Mouse (Mus musculus) myocyte (in vitro differentiated cells): ENCODE data around the gene Ino80b. TPM values are rescaled to one million over a fixed set of nuclear protein-coding genes. Genes with fewer than 3 reads are reported as not detected.

Experiments used
- H3K27me3 ChIP-seq: one replicate; pipeline ENCODE4 v1.6.1; 2011; ENCODE audit not compliant: control insufficient read depth, insufficient read depth, insufficient read length
- H3K36me3 ChIP-seq: one replicate; pipeline ENCODE4 v1.6.1; 2011; ENCODE audit not compliant: control insufficient read depth, insufficient read depth
- H3K4me2 ChIP-seq: one replicate; pipeline ENCODE4 v1.6.1; 2011; ENCODE audit warnings: low read depth, control low read depth
- H3K4me3 ChIP-seq: one replicate; pipeline ENCODE4 v1.5.1; 2011; ENCODE audit warnings: mild to moderate bottlenecking, control low read depth, moderate library complexity
- H3K79me2 ChIP-seq: one replicate; pipeline ENCODE4 v1.6.1; 2011; ENCODE audit not compliant: control insufficient read depth, insufficient read depth
- H3ac ChIP-seq: one replicate; pipeline ENCODE4 v1.6.1; 2011; ENCODE audit not compliant: control insufficient read depth, insufficient read length
- CEBPB ChIP-seq: IDR thresholded peaks from 2 replicates; pipeline ENCODE4 v1.6.1; 2011; ENCODE audit warnings: mild to moderate bottlenecking, moderate library complexity; ENCODE audit not compliant: poor library complexity, insufficient read depth, severe bottlenecking
- E2F4 ChIP-seq: IDR thresholded peaks from one replicate; pipeline ENCODE4 v1.6.1; 2011; ENCODE audit warnings: mild to moderate bottlenecking, control low read depth, moderate library complexity; ENCODE audit not compliant: insufficient read depth
- MAX ChIP-seq: IDR thresholded peaks from one replicate; pipeline ENCODE4 v1.6.1; 2011; ENCODE audit warnings: low read depth, mild to moderate bottlenecking, control low read depth
- MYOD1 ChIP-seq, 3 experiments: IDR thresholded peaks; one replicate each; pipeline ENCODE4 v1.6.1; 2011; ENCODE audit warnings: control low read depth in 2 of 3, low read depth in 2 of 3, mild to moderate bottlenecking in 2 of 3, moderate library complexity in 1 of 3; ENCODE audit not compliant: insufficient read length in 2 of 3, control insufficient read depth in 1 of 3
- MYOG ChIP-seq, 3 experiments: IDR thresholded peaks; one replicate each; pipeline ENCODE4 v1.6.1; 2011; ENCODE audit warnings: control low read depth in 2 of 3, low read depth in 2 of 3, mild to moderate bottlenecking in 2 of 3; ENCODE audit not compliant: insufficient read length in 2 of 3, control insufficient read depth in 1 of 3, insufficient read depth in 1 of 3
- POLR2A ChIP-seq: IDR thresholded peaks from one replicate; pipeline ENCODE4 v1.6.1; 2011; ENCODE audit warnings: low read depth, mild to moderate bottlenecking, control low read depth, moderate library complexity; ENCODE audit not compliant: insufficient read length
- POLR2AphosphoS2 ChIP-seq: IDR thresholded peaks from one replicate; pipeline ENCODE4 v1.6.1; 2011; ENCODE audit warnings: low read depth, control low read depth; ENCODE audit not compliant: insufficient read length
- REST ChIP-seq: IDR thresholded peaks from one replicate; pipeline ENCODE4 v1.6.1; 2011; ENCODE audit warnings: mild to moderate bottlenecking, control low read depth, moderate library complexity; ENCODE audit not compliant: insufficient read depth, insufficient read length
- SRF ChIP-seq: IDR thresholded peaks from one replicate; pipeline ENCODE4 v1.6.1; 2011; ENCODE audit warnings: low read depth; ENCODE audit not compliant: control insufficient read depth, insufficient read length
- TCF12 ChIP-seq: IDR thresholded peaks from one replicate; pipeline ENCODE4 v1.6.1; 2011; ENCODE audit warnings: mild to moderate bottlenecking, control low read depth; ENCODE audit not compliant: poor library complexity, insufficient read depth, severe bottlenecking
- TCF3 ChIP-seq: IDR thresholded peaks from one replicate; pipeline ENCODE4 v1.6.1; 2011; ENCODE audit warnings: low read depth, control low read depth; ENCODE audit not compliant: insufficient read length
- USF1 ChIP-seq: IDR thresholded peaks from one replicate; pipeline ENCODE4 v1.6.1; 2011; ENCODE audit warnings: low read depth, mild to moderate bottlenecking, control low read depth, moderate library complexity
- polyA plus RNA-seq: library from polyadenylated mRNA; unstranded; fragments of >200 nt; fragmentation: generic; extraction: Trizol; gene quantifications from one replicate; pipeline ENCODE4 v1.2.1, GENCODE M21; 2012; ENCODE audit warnings: missing spikeins

Gene Ino80b
- polyA plus RNA-seq, 1 experiment = 38.3 TPM

DNA sequence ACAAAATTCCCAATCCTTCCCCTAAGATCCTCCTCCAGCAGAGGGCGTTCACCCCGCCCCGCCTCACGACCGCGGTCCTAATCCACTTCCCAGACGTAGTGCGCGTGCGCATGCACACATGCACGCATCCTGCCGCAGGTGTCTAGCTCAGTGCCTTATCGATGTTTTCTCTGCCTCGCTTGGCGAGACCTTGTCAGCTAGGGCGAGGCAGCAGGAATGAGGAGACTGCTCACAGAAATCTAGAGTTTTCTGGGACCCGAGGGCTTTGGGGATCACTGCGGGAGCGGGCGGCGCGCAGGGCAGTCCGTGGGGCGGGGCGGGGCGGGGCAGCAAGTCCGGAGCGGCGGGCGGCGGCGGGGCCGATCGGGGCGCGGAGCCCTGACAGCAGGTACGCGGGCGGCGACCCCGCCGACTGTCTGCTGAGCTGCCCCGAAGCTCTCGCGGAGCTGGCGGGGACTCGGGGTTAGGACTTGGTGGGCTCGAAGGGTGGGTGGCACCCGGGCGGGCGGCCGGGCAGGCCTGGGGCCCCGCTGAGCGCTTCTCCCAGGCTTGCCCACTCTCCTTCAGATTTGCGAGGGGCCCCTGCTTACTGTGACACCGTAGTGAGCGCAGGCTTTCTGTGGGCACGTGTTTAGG lies 40.5 kb upstream of the Ino80b start, which contains the start of gene Dctn1:
Gene Dctn1 (plus strand): TSS at position 314 of the 636 bp plus-strand sequence.
- no peak for TF ChIP-seq MYOG (IDR thresholded peaks at IDR 0.05; ENCODE audit: control insufficient read depth in 1 of 3, insufficient read depth in 1 of 3, insufficient read length in 2 of 3, low read depth in 2 of 3)
- TF ChIP-seq MAX = peak; percentile 99
- TF ChIP-seq CEBPB = no peak
- TF ChIP-seq E2F4 = no peak
- TF ChIP-seq MYOD1 (IDR thresholded peaks at IDR 0.05; ENCODE audit: control insufficient read depth in 1 of 3, insufficient read length in 2 of 3, low read depth in 2 of 3) = peak in 1 of 3 experiments; percentile 8
- peak; percentile 64 for TF ChIP-seq POLR2AphosphoS2
- TF ChIP-seq POLR2A = peak; percentile 79
- Histone ChIP-seq H3ac (peak within 1 kb of the TSS; percentile 35), H3K36me3 (no peaks in the 10 kb centered on the region), H3K4me3 (peak within 1 kb of the TSS; percentile 78), H3K4me2 (peak within 1 kb of the TSS; percentile 94), H3K79me2 (peaks cover 43% of the 10 kb centered on the region), H3K27me3 (peaks cover 12% of the 10 kb centered on the region)

DNA sequence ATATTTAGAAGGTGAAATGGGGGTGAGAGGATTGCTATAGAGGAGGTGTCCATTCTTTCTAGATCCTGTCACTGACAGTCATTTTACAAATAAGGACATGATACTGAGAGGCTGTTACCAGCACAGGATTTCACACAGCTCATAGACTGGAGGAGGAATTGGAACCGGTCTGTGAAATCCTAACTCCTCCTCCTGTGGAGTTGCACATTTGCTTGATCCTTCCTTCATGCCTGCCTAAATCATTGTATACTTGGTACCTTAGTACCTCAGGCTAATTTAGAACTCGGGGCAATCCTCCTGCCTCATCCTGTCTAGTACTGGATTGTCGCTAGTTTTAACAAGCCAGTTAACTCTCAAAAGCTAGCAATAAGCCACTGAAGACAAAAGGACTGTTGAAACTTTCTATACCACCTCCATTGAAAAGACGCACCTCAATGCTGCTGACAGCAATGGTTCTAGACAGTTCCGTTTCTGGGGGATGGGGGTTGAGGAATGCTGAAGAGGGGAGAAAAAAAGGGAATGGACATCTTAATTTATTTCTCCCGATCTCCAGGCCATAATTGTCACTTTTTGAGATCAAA lies 39.9 kb upstream of the Ino80b start:
- H3K4me3 ChIP-seq = peak overlapping the region; percentile 78
- peak overlapping the region; percentile 94 for H3K4me2 ChIP-seq
- H3K27me3 ChIP-seq = peaks cover 12% of the 10 kb centered on the region
- H3K36me3 ChIP-seq = no peaks in the 10 kb centered on the region
- peak overlapping the region; percentile 35 for H3ac ChIP-seq
- TF ChIP-seq POLR2AphosphoS2 (no peak), TCF3 (no peak), TCF12 (no peak), SRF (no peak), E2F4 (no peak), MAX (no peak), USF1 (no peak), REST (no peak), MYOG (IDR thresholded peaks at IDR 0.05; ENCODE audit: control insufficient read depth in 1 of 3, insufficient read depth in 1 of 3, insufficient read length in 2 of 3, low read depth in 2 of 3) (no peak), POLR2A (no peak), CEBPB (no peak), MYOD1 (IDR thresholded peaks at IDR 0.05; ENCODE audit: control insufficient read depth in 1 of 3, insufficient read length in 2 of 3, low read depth in 2 of 3) (no peak)
- peaks cover 37% of the 10 kb centered on the region for H3K79me2 ChIP-seq

DNA sequence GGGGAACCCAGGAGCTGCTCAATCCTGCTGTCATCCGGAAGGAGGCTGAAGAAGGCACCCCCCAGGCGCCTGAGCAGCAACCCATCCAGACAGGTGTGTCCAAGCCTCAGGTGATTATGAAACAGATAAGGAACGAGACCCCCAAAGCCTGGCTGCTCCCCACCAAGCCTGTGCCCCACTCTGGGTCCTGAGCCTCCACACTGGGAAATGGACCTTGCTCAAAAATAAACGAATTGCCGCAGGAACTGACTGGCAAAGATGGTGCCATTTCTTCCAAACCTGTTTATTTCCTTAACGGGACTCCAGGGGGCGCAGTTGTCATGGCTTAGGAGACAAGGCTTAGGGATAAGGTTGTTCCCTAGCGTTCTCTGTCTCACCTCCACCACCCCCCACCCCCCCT lies 37.5 kb upstream of the Ino80b start:
- Histone ChIP-seq H3K27me3 (peaks cover 12% of the 10 kb centered on the region), H3K4me2 (peak overlapping the region; percentile 31), H3K4me3 (no peak overlapping the region), H3K79me2 (peaks cover 18% of the 10 kb centered on the region), H3ac (no peak overlapping the region), H3K36me3 (no peaks in the 10 kb centered on the region)
- no peak for TF ChIP-seq POLR2A
- no peak for TF ChIP-seq TCF12
- TF ChIP-seq MYOG (IDR thresholded peaks at IDR 0.05; ENCODE audit: control insufficient read depth in 1 of 3, insufficient read depth in 1 of 3, insufficient read length in 2 of 3, low read depth in 2 of 3) = no peak

DNA sequence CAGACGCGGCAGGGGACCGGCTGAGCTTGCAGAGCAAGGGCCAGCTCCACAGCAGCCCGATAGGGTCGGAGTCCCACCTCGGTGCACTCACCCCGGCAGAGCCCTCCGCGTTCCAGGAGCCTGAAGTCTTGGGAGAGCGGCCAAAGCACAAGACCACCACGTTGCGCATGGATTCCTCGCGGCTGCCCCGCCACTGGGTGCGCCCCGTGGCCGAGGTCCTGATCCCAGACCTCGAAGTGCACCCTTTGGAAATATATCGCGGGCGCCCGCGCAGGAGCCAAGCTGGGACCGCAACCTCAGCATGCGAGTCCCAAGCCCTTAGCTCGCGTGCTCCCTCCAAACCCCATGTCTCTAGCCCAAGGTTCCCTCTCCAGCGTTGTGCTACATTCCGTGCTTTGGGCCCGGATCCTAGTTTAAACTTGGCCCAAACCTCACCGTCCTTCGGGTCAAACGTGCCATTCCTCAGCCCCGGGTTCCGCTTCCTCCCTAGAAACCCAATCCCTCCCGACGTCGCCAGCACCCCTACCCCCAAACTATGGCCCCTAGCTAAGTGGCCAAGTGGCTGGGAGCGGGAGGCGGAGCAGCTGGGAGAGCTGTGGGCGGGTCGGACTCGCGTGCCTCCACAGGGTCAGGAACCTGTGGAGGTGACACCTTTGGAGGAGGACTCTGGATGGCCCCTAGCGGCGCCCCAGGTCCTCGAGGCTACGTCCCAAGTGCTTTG lies 36.9 kb upstream of the Ino80b start:
- H3K79me2 ChIP-seq = peaks cover 12% of the 10 kb centered on the region
- H3K4me2 ChIP-seq = peak overlapping the region; percentile 31
- no peak for TF ChIP-seq CEBPB
- no peak for TF ChIP-seq MYOD1 (IDR thresholded peaks at IDR 0.05; ENCODE audit: control insufficient read depth in 1 of 3, insufficient read length in 2 of 3, low read depth in 2 of 3)
- no peak for TF ChIP-seq E2F4
- no peak for TF ChIP-seq USF1
- TF ChIP-seq POLR2AphosphoS2 = no peak
- TF ChIP-seq TCF12 = no peak
- TF ChIP-seq REST = no peak
- no peak for TF ChIP-seq MYOG (IDR thresholded peaks at IDR 0.05; ENCODE audit: control insufficient read depth in 1 of 3, insufficient read depth in 1 of 3, insufficient read length in 2 of 3, low read depth in 2 of 3)
- TF ChIP-seq POLR2A = no peak
- TF ChIP-seq MAX = no peak
- TF ChIP-seq TCF3 = no peak
- no peak for TF ChIP-seq SRF
- H3K4me3 ChIP-seq = no peak overlapping the region
- H3K27me3 ChIP-seq = peaks cover 12% of the 10 kb centered on the region
- H3ac ChIP-seq = no peak overlapping the region
- no peaks in the 10 kb centered on the region for H3K36me3 ChIP-seq
